ENCODE assay signal across 6 mouse cellular contexts in the genomic region with DNA sequence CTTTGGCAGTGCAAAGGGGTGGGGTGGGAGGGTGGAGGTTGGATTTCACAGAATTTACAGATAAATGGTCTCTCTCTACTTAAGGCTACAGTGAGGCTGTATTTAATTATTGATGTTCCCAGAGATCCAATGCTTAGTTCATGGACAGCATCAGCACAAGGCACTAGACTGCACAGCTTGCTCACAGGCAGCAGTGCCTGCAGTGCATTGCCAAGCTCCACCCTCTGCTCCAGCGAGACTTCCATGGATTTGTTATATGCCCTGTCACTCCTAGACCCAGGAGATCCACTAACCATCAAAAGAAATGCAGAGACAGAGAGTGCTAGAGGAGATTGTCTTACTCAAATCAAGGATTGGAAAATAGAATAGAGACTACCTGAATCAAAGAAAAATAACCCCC. TPM values are rescaled to one million over a fixed set of nuclear protein-coding genes. Genes with fewer than 3 reads are reported as not detected.
DNase-seq lines count a peak whose midpoint lies in the region; ATAC-seq lines count a peak whose summit lies in the region.
"Not testable (repeated sequence)": the region's sequence is repeated elsewhere in the genome, so short reads cannot be mapped to it uniquely, and the experiment has no call there.

No protein-coding gene starts in this region.

- not testable (repeated sequence) for H3K27ac ChIP-seq in forebrain, embryonic 13.5 days; forebrain, embryonic 16.5 days (ENCODE audit: low read length); midbrain, embryonic 12.5 days (replicated peaks); midbrain, embryonic 14.5 days (replicated peaks; ENCODE audit: low read depth, low read length); neural tube, embryonic 14.5 days (ENCODE audit: low read depth, low read length)

- H3K27me3 ChIP-seq in forebrain, embryonic 13.5 days; forebrain, embryonic 16.5 days (replicated peaks; ENCODE audit: control insufficient read depth, insufficient read depth, low read length); midbrain, embryonic 12.5 days; midbrain, embryonic 14.5 days (ENCODE audit: control insufficient read depth, insufficient read depth, low read length); neural tube, embryonic 14.5 days (ENCODE audit: control insufficient read depth, insufficient read depth, low read length): not testable (repeated sequence)

- not testable (repeated sequence) for H3K36me3 ChIP-seq in forebrain, embryonic 13.5 days (ENCODE audit: poor library complexity, severe bottlenecking); forebrain, embryonic 16.5 days (ENCODE audit: control insufficient read depth, insufficient read depth); midbrain, embryonic 12.5 days; midbrain, embryonic 14.5 days (ENCODE audit: control insufficient read depth, insufficient read depth, low read length); neural tube, embryonic 14.5 days (ENCODE audit: control insufficient read depth, insufficient read depth, low read length)

- H3K4me1 ChIP-seq in forebrain, embryonic 13.5 days; forebrain, embryonic 16.5 days (replicated peaks; ENCODE audit: control insufficient read depth, insufficient read depth, low read length); midbrain, embryonic 12.5 days; midbrain, embryonic 14.5 days (ENCODE audit: control insufficient read depth, insufficient read depth, low read length); neural tube, embryonic 14.5 days (ENCODE audit: control insufficient read depth, insufficient read depth, low read length): not testable (repeated sequence)

- H3K4me2 ChIP-seq in forebrain, embryonic 13.5 days; forebrain, embryonic 16.5 days (ENCODE audit: low read length); midbrain, embryonic 12.5 days (replicated peaks); midbrain, embryonic 14.5 days (ENCODE audit: low read length); neural tube, embryonic 14.5 days (ENCODE audit: low read depth, low read length): not testable (repeated sequence)

- H3K9me3 ChIP-seq in forebrain, embryonic 13.5 days (replicated peaks); forebrain, embryonic 16.5 days (ENCODE audit: control insufficient read depth, low read length); midbrain, embryonic 12.5 days; midbrain, embryonic 14.5 days (ENCODE audit: control insufficient read depth, low read length); neural tube, embryonic 14.5 days (ENCODE audit: control insufficient read depth, low read length): not testable (repeated sequence)

- peak; percentile 50; the same call in 1 of the 2 replicates for ATAC-seq in forebrain, embryonic 13.5 days
- ATAC-seq in forebrain, embryonic 16.5 days = 0 out of 2 replicates have a peak, but pooled peaks have one; percentile 71
- ATAC-seq in midbrain, embryonic 12.5 days (ENCODE audit: low FRiP score, low read depth) = peak; percentile 56
- ATAC-seq in midbrain, embryonic 14.5 days (ENCODE audit: low FRiP score, low TSS enrichment) = not testable (repeated sequence)
- peak; percentile 56; the same call in 1 of the 2 replicates for ATAC-seq in neural tube, embryonic 14.5 days (ENCODE audit: low read depth)

- peak; percentile 30 for DNase-seq in NIH3T3 (ENCODE audit: low read depth)
- DNase-seq in midbrain, embryonic 14.5 days = peak; percentile 24

- WGBS in forebrain, embryonic 13.5 days = 30% methylated on average over 1 of the region's 1 CpGs
- 23% methylated on average over 1 of the region's 1 CpGs for WGBS in forebrain, embryonic 16.5 days
- WGBS in midbrain, embryonic 12.5 days = 40% methylated on average over 1 of the region's 1 CpGs
- 45% methylated on average over 1 of the region's 1 CpGs for WGBS in midbrain, embryonic 14.5 days
- 21% methylated on average over 1 of the region's 1 CpGs for WGBS in neural tube, embryonic 14.5 days

- not testable (repeated sequence) for H3K4me3 ChIP-seq in forebrain, embryonic 13.5 days; forebrain, embryonic 16.5 days (replicated peaks; ENCODE audit: low read length); midbrain, embryonic 12.5 days; midbrain, embryonic 14.5 days (replicated peaks; ENCODE audit: low read depth, low read length); neural tube, embryonic 14.5 days (ENCODE audit: low read depth, low read length)

- not testable (repeated sequence) for H3K9ac ChIP-seq in forebrain, embryonic 13.5 days; forebrain, embryonic 16.5 days (replicated peaks; ENCODE audit: low read depth, low read length); midbrain, embryonic 12.5 days (replicated peaks); midbrain, embryonic 14.5 days (replicated peaks; ENCODE audit: low read length); neural tube, embryonic 14.5 days (replicated peaks; ENCODE audit: low read depth, low read length)

RNA-seq across cellular contexts. Expression of a gene that starts 24.7 kb away (rescaled TPM):
- 0.62 and 0.71 TPM in 2 replicates for polyA plus RNA-seq in forebrain, embryonic 13.5 days (2015; fragmentation: Nextera tagmentation; extraction: Ambion mirVana)
- polyA plus RNA-seq in forebrain, embryonic 16.5 days (2015; fragmentation: Nextera tagmentation; extraction: Ambion mirVana) = 0.82 and 1.1 TPM in 2 replicates
- polyA plus RNA-seq in midbrain, embryonic 12.5 days (2016; fragmentation: Nextera tagmentation; extraction: Ambion mirVana) = 0.84 and 1.3 TPM in 2 replicates
- polyA plus RNA-seq in midbrain, embryonic 14.5 days (2014; fragmentation: Nextera tagmentation; extraction: Ambion mirVana) = 0.07 and 0.80 TPM in 2 replicates
- polyA plus RNA-seq in neural tube, embryonic 14.5 days (2014; fragmentation: Nextera tagmentation; extraction: Ambion mirVana) = 0.36 and 0.48 TPM in 2 replicates
